Mouse (Mus musculus): ENCODE data around the gene Wdr45. TPM values are rescaled to one million over a fixed set of nuclear protein-coding genes. Genes with fewer than 3 reads are reported as not detected.
"Not testable (repeated sequence)": the region's sequence is repeated elsewhere in the genome, so short reads cannot be mapped to it uniquely, and the experiment has no call there.

The Wdr45 gene
- polyA plus RNA-seq, 1 experiment from 2014 or later, result 18.7 TPM

DNA sequence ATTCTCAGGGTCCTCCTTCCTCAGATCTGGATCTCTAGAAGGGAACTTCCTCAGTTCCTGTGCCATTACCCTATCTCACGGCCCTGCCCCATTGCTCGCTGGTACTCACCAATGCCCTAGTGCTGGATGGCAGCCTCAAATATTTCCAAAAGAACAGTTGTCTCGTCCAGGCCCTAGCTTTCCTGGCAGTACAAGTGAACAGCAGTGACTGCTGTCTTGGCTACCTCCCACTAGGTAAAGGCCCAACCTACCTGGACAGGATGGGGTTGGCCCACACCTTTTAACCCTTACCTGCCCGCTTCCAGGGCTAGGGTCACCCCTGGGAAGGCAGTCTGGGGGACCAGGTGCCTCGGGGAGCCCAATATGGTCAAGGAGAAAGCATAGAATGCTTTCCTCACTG, 27.0 kb downstream of the Wdr45 start:
- no peak overlapping the region for H3K4me3 ChIP-seq (ENCODE audit: low read depth, low read length)
- H3K9me3 ChIP-seq (ENCODE audit: control insufficient read depth, low read length), result no peaks in the 10 kb centered on the region
- no peak for ATAC-seq (ENCODE audit: low read depth)
- no peak overlapping the region for H3K27ac ChIP-seq (replicated peaks; ENCODE audit: low read depth, low read length)
- H3K9ac ChIP-seq (ENCODE audit: low read depth, low read length), result no peak overlapping the region
- WGBS, result 61% methylated on average over 5 of the region's 5 CpGs
- DNase-seq (ENCODE audit: low spot score), result no peak
- no peaks in the 10 kb centered on the region for H3K27me3 ChIP-seq (replicated peaks; ENCODE audit: control insufficient read depth, insufficient read depth, low read length)
- H3K4me2 ChIP-seq (ENCODE audit: low read depth, low read length), result no peak overlapping the region; the same call in 1 of the 2 replicates
- no peaks in the 10 kb centered on the region for H3K36me3 ChIP-seq (ENCODE audit: control insufficient read depth, insufficient read depth, low read length)
- H3K4me1 ChIP-seq (ENCODE audit: control insufficient read depth, insufficient read depth, low read length), result no peaks in the 10 kb centered on the region

DNA sequence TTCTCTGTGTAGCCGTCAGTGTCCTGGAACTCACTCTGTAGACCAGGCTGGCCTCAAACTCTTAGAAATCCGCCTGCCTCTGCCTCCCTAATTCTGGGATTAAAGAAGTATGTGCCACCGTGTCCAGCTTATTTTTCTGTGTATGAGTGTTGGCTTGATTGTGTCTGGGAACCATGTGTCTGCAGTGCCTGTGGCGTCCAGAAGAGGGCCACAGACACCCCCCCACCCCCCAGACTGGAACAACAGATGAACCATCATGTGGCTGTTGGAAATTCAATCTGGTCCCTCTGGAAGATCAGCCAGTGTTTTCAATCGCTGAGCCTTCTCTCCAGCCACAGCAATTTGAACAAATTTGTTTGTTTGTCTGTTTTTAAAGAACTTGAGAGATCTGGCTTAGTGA, 29.3 kb downstream of the Wdr45 start:
- DNase-seq (ENCODE audit: low spot score) (no peak), ATAC-seq (ENCODE audit: low read depth) (no peak)
- Histone ChIP-seq H3K27me3 (replicated peaks; ENCODE audit: control insufficient read depth, insufficient read depth, low read length) (no peaks in the 10 kb centered on the region), H3K27ac (replicated peaks; ENCODE audit: low read depth, low read length) (no peak overlapping the region), H3K9me3 (ENCODE audit: control insufficient read depth, low read length) (no peaks in the 10 kb centered on the region), H3K4me3 (ENCODE audit: low read depth, low read length) (no peak overlapping the region), H3K9ac (ENCODE audit: low read depth, low read length) (no peak overlapping the region), H3K4me2 (ENCODE audit: low read depth, low read length) (no peak overlapping the region), H3K4me1 (ENCODE audit: control insufficient read depth, insufficient read depth, low read length) (no peaks in the 10 kb centered on the region), H3K36me3 (ENCODE audit: control insufficient read depth, insufficient read depth, low read length) (no peaks in the 10 kb centered on the region)
- WGBS, result 52% methylated on average over 5 of the region's 5 CpGs

DNA sequence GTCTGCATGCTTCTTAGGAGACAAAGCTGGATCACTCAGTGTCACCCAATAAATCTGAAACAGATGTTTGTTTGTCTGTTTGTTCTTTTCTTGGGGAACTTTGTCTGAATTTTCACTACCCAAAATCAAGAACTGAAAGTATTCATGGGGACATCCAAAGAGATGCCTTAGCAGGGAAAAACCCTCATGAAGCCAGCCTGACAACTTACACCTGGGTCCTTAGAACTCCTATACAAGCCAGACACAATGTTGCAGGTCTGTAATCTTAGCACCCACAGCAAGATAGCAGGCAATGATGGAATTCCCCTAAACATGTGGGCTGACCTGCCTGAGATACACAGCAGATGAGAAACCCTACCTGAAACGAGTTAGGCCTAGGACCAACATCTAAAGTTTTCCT, 30.8 kb downstream of the Wdr45 start:
- 47% methylated on average over 1 of the region's 1 CpGs for WGBS
- no peak overlapping the region for H3K27ac ChIP-seq (replicated peaks; ENCODE audit: low read depth, low read length)

DNA sequence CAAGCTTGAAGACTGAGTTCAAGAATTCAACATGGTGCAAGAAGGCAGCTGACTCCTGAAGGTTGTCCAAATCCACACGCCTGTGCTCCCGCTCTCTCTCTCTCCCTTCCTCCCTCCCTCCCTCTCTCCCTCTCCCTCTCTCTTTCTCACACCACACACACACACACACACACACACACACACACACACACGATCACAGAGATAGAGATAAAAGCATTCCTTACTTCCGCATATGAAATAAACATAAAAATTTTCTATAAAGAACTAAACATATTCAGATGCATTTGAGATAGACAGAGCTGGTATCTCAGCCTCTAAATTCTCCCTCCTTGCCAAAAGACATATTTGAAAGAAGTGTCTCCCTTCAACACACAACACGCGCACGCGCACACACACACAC, 31.3 kb downstream of the Wdr45 start:
- H3K4me1 ChIP-seq (ENCODE audit: control insufficient read depth, insufficient read depth, low read length), result no peaks in the 10 kb centered on the region
- WGBS, result 86% methylated on average over 8 of the region's 8 CpGs
- H3K9me3 ChIP-seq (ENCODE audit: control insufficient read depth, low read length), result no peaks in the 10 kb centered on the region
- no peaks in the 10 kb centered on the region for H3K27me3 ChIP-seq (replicated peaks; ENCODE audit: control insufficient read depth, insufficient read depth, low read length)
- DNase-seq (ENCODE audit: low spot score), result no peak
- H3K4me2 ChIP-seq (ENCODE audit: low read depth, low read length), result no peak overlapping the region
- no peak for ATAC-seq (ENCODE audit: low read depth)
- H3K4me3 ChIP-seq (ENCODE audit: low read depth, low read length), result no peak overlapping the region
- no peaks in the 10 kb centered on the region for H3K36me3 ChIP-seq (ENCODE audit: control insufficient read depth, insufficient read depth, low read length)
- no peak overlapping the region for H3K9ac ChIP-seq (ENCODE audit: low read depth, low read length)
- H3K27ac ChIP-seq (replicated peaks; ENCODE audit: low read depth, low read length), result no peak overlapping the region

More for the DNA sequence above, 30.8 kb downstream of the Wdr45 start:
- Histone ChIP-seq H3K36me3 (ENCODE audit: control insufficient read depth, insufficient read depth, low read length) (no peaks in the 10 kb centered on the region), H3K27me3 (replicated peaks; ENCODE audit: control insufficient read depth, insufficient read depth, low read length) (no peaks in the 10 kb centered on the region), H3K4me3 (ENCODE audit: low read depth, low read length) (no peak overlapping the region), H3K4me1 (ENCODE audit: control insufficient read depth, insufficient read depth, low read length) (no peaks in the 10 kb centered on the region), H3K9ac (ENCODE audit: low read depth, low read length) (no peak overlapping the region), H3K4me2 (ENCODE audit: low read depth, low read length) (no peak overlapping the region), H3K9me3 (ENCODE audit: control insufficient read depth, low read length) (no peaks in the 10 kb centered on the region)
- no peak for ATAC-seq (ENCODE audit: low read depth)
- DNase-seq (ENCODE audit: low spot score), result no peak

DNA sequence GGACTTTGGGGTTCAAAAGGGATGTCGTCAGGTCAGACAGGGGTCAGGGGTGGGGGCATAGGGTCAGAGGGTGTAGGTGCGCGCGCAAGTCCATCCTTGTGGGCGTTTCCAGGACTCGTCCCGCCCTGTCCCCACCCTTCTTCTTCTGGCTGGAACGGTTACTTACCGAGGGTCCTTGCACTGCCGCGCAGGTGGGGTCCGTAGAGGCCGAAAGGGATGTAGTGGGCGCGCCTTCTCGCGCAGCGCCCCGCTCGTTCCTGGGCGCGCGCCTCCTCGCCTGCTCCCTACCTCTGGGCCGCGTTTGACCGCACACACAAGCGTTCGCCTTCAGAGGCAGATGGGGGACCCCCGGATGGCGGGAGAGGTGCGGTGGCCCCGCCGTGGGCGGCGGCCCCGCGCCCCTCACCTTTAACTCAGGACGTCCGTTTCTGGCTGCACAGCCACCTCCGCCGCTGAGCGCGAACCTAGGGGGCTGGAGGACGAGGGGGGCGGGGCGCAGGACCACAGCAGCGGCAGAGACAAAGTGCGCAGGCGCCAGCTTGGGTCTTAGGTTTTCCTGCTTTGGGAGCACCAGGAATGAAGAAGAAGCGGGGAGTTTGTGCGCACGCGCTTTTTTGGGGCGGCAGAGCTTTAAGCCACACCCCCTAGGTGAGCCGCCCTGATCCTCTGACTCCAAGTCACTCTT, 36.4 kb downstream of the Wdr45 start, which contains the start of gene Ccdc120:
Ccdc120 (minus strand) TSS at position 474 of the 685 bp plus-strand sequence.
- WGBS, result 10% methylated on average over 30 of the region's 56 CpGs
- peak; percentile 86 for ATAC-seq (ENCODE audit: low read depth)

DNA sequence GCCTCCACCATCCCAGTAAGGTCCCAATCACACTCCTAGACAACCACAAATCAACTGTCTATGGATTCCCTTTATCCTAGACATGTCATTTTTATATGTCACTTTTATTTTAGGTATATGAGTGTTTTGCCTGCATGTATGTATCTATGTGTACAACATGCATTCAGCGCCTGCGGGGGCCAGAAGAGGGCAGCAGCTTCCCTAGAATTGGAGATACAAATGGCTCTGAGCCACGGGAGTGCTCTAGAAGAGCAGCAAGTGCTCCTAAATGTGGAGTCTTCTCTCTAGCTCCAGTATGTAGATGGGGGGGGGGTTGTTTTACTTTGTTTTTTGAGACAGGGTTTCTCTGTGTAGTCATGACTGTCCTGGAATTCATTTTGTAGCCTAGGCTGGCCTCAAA, 39.5 kb downstream of the Wdr45 start:
- H3K36me3 ChIP-seq (ENCODE audit: control insufficient read depth, insufficient read depth, low read length); H3K27ac ChIP-seq (replicated peaks; ENCODE audit: low read depth, low read length); H3K4me1 ChIP-seq (ENCODE audit: control insufficient read depth, insufficient read depth, low read length); H3K9ac ChIP-seq (ENCODE audit: low read depth, low read length); H3K27me3 ChIP-seq (replicated peaks; ENCODE audit: control insufficient read depth, insufficient read depth, low read length); H3K9me3 ChIP-seq (ENCODE audit: control insufficient read depth, low read length); H3K4me3 ChIP-seq (ENCODE audit: low read depth, low read length); H3K4me2 ChIP-seq (ENCODE audit: low read depth, low read length); DNase-seq (ENCODE audit: low spot score); ATAC-seq (ENCODE audit: low read depth): not testable (repeated sequence)
- WGBS, result 16% methylated on average over 3 of the region's 3 CpGs

More for the DNA sequence above, 36.4 kb downstream of the Wdr45 start, which contains the start of gene Ccdc120:
- no peaks in the 10 kb centered on the region for H3K27me3 ChIP-seq (replicated peaks; ENCODE audit: control insufficient read depth, insufficient read depth, low read length)
- no peaks in the 10 kb centered on the region for H3K9me3 ChIP-seq (ENCODE audit: control insufficient read depth, low read length)
- no peaks in the 10 kb centered on the region for H3K36me3 ChIP-seq (ENCODE audit: control insufficient read depth, insufficient read depth, low read length)
- peak within 1 kb of the TSS; percentile 55 for H3K4me2 ChIP-seq (ENCODE audit: low read depth, low read length)
- H3K9ac ChIP-seq (ENCODE audit: low read depth, low read length), result peak within 1 kb of the TSS; percentile 69
- peak within 1 kb of the TSS; percentile 63 for H3K4me3 ChIP-seq (ENCODE audit: low read depth, low read length)
- DNase-seq (ENCODE audit: low spot score), result peak; percentile 95
- no peak within 1 kb of the TSS for H3K27ac ChIP-seq (replicated peaks; ENCODE audit: low read depth, low read length)
- no peaks in the 10 kb centered on the region for H3K4me1 ChIP-seq (ENCODE audit: control insufficient read depth, insufficient read depth, low read length)

DNA sequence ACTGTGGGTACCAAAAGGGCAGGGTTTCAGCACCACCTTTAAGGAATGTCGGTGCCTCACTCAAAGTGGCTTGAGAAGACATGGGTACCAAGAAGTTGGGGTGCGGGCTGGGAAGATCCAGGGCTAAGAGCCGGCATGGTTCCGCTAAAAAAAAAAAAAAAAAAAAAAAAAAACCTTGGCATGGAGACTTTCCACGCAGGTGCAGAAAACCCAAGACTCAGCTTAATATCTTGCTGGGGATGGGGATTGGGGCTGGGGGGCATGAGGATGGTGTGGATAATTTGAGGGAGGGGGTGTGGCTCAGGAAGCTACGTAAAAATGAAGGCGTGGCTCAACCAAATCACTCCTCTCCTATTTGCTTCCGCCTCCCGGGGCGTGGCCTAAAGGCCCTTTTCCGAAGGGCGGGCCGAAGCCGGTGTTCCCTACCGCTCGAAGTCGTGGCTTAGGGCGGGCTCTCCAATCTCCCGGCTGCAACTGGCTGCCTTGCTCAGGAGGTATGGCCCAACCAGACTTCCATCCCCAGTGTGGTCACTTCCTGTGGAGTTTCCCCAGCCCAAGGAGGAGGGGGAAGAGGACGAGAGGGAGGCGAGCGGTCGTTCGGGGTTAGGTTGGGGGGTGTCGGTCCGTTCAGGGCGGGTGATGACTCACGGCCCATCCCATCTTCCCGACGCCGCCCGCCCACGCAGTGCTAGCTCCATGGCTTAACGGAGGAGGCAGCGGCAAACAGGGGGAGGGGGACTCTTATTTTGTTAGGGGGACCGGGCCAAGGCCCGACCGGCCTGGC, 48.2 kb downstream of the Wdr45 start, which contains the start of gene Tfe3:
Tfe3 (plus strand) TSS at position 424 of the 784 bp plus-strand sequence.
- peaks cover 9% of the 10 kb centered on the region for H3K36me3 ChIP-seq (ENCODE audit: control insufficient read depth, insufficient read depth, low read length)
- peak within 1 kb of the TSS; percentile 75 for H3K9ac ChIP-seq (ENCODE audit: low read depth, low read length)
- H3K9me3 ChIP-seq (ENCODE audit: control insufficient read depth, low read length), result no peaks in the 10 kb centered on the region
- H3K4me3 ChIP-seq (ENCODE audit: low read depth, low read length), result peak within 1 kb of the TSS; percentile 66
- WGBS, result 21% methylated on average over 13 of the region's 38 CpGs
- DNase-seq (ENCODE audit: low spot score) (peak; percentile 98), ATAC-seq (ENCODE audit: low read depth) (peak; percentile 99)
- peaks cover 8% of the 10 kb centered on the region; the same call in 1 of the 2 replicates for H3K4me1 ChIP-seq (ENCODE audit: control insufficient read depth, insufficient read depth, low read length)
- H3K27ac ChIP-seq (replicated peaks; ENCODE audit: low read depth, low read length), result peak within 1 kb of the TSS; percentile 44; the same call in 1 of the 2 replicates
- H3K4me2 ChIP-seq (ENCODE audit: low read depth, low read length), result peak within 1 kb of the TSS; percentile 67
- no peaks in the 10 kb centered on the region for H3K27me3 ChIP-seq (replicated peaks; ENCODE audit: control insufficient read depth, insufficient read depth, low read length)

DNA sequence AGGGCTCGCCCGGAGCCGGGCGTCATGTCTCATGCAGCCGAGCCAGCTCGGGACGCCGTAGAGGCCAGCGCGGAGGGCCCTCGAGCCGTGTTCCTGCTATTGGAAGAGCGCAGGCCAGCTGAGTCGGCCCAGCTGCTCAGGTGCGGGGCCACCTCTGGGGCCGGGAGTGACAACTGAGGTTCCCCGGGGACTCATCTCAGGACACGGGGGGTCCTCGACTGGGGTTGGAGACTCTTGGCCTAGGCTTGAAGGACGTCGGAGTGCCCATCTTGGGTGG, 48.7 kb downstream of the Wdr45 start:
- H3K27ac ChIP-seq (replicated peaks; ENCODE audit: low read depth, low read length), result peak overlapping the region; percentile 44; the same call in 1 of the 2 replicates
- DNase-seq (ENCODE audit: low spot score), result no peak
- WGBS, result 16% methylated on average over 10 of the region's 21 CpGs
- H3K36me3 ChIP-seq (ENCODE audit: control insufficient read depth, insufficient read depth, low read length), result peaks cover 15% of the 10 kb centered on the region
- no peaks in the 10 kb centered on the region for H3K27me3 ChIP-seq (replicated peaks; ENCODE audit: control insufficient read depth, insufficient read depth, low read length)
- peak; percentile 12 for ATAC-seq (ENCODE audit: low read depth)
- peaks cover 8% of the 10 kb centered on the region; the same call in 1 of the 2 replicates for H3K4me1 ChIP-seq (ENCODE audit: control insufficient read depth, insufficient read depth, low read length)
- peak overlapping the region; percentile 67 for H3K4me2 ChIP-seq (ENCODE audit: low read depth, low read length)
- H3K9me3 ChIP-seq (ENCODE audit: control insufficient read depth, low read length), result no peaks in the 10 kb centered on the region
- peak overlapping the region; percentile 66 for H3K4me3 ChIP-seq (ENCODE audit: low read depth, low read length)
- peak overlapping the region; percentile 75 for H3K9ac ChIP-seq (ENCODE audit: low read depth, low read length)

Measured in embryonic facial prominence, embryonic 14.5 days (tissue).